Mouse (Mus musculus) CD4-positive, CD25-positive, alpha-beta regulatory T cell, adult 4 months (primary cell): Measurements from ENCODE around the gene Hcn4. TPM values are rescaled to one million over a fixed set of nuclear protein-coding genes. Genes with fewer than 3 reads are reported as not detected.

Experiments used
- ATAC-seq: one replicate; pipeline ENCODE4 v1.8.0; 2017
- polyA plus RNA-seq, 2 experiments: library from polyadenylated mRNA; unstranded; fragments of 100-300 nt; shearing (Covaris generic); gene quantifications; one replicate each; pipeline ENCODE4 v1.2.1; 2017

The Hcn4 gene
- polyA plus RNA-seq = not detected

GRCm38 (mm10) chr9:58823139-58823917 is at the start of gene Hcn4:
Gene Hcn4 (plus strand): TSS chr9:58823412.
- no peak for ATAC-seq

- no peak for ATAC-seq
These were observed 48.5 kb upstream of the Hcn4 start for GRCm38 (mm10) chr9:58774761-58775160.

- no peak for ATAC-seq
These were observed 47.8 kb upstream of the Hcn4 start for GRCm38 (mm10) chr9:58775363-58775762.

GRCm38 (mm10) chr9:58789476-58789875 is 33.7 kb upstream of the Hcn4 start:
- no peak for ATAC-seq

- ATAC-seq = no peak
These were observed 25.1 kb upstream of the Hcn4 start for GRCm38 (mm10) chr9:58798155-58798554.

- ATAC-seq = no peak
These were observed 21.8 kb upstream of the Hcn4 start for GRCm38 (mm10) chr9:58801441-58801840.

- ATAC-seq = no peak
These were observed 20.9 kb upstream of the Hcn4 start for GRCm38 (mm10) chr9:58802294-58802693.

GRCm38 (mm10) chr9:58802802-58803201 is 20.4 kb upstream of the Hcn4 start:
- ATAC-seq = no peak

- no peak for ATAC-seq
These were observed 17.5 kb upstream of the Hcn4 start for GRCm38 (mm10) chr9:58805601-58806318.

- ATAC-seq = no peak
These were observed 12.0 kb upstream of the Hcn4 start for GRCm38 (mm10) chr9:58811171-58811570.

- ATAC-seq = no peak
These were observed 7.5 kb upstream of the Hcn4 start for GRCm38 (mm10) chr9:58815552-58816260.

- ATAC-seq = no peak
These were observed 6.8 kb upstream of the Hcn4 start for GRCm38 (mm10) chr9:58816458-58816857.

GRCm38 (mm10) chr9:58817676-58818075 is 5.5 kb upstream of the Hcn4 start:
- no peak for ATAC-seq

- no peak for ATAC-seq
These were observed 651 bp upstream of the Hcn4 start for GRCm38 (mm10) chr9:58822431-58823091.

GRCm38 (mm10) chr9:58823918-58824215 is 655 bp downstream of the Hcn4 start:
- no peak for ATAC-seq

- ATAC-seq = no peak
These were observed 6.4 kb downstream of the Hcn4 start for GRCm38 (mm10) chr9:58829627-58830026.

GRCm38 (mm10) chr9:58832939-58833338 is 9.7 kb downstream of the Hcn4 start:
- no peak for ATAC-seq

- no peak for ATAC-seq
These were observed 14.0 kb downstream of the Hcn4 start for GRCm38 (mm10) chr9:58837174-58837573.

GRCm38 (mm10) chr9:58838504-58838903 is 15.3 kb downstream of the Hcn4 start:
- no peak for ATAC-seq

- no peak for ATAC-seq
These were observed 18.4 kb downstream of the Hcn4 start for GRCm38 (mm10) chr9:58841655-58842054.

GRCm38 (mm10) chr9:58844597-58844996 is 21.4 kb downstream of the Hcn4 start:
- ATAC-seq = no peak

- ATAC-seq = no peak
These were observed 23.8 kb downstream of the Hcn4 start for GRCm38 (mm10) chr9:58847008-58847407.

GRCm38 (mm10) chr9:58847676-58848075 is 24.5 kb downstream of the Hcn4 start:
- ATAC-seq = no peak
